9 mouse cellular contexts compared by ENCODE assay signal in genomic region chr1:133183141-133183925, GRCm38 (mm10). TPM values are rescaled to one million over a fixed set of nuclear protein-coding genes. Genes with fewer than 3 reads are reported as not detected.
A peak's percentile ranks its signal among the peaks of the same experiment; 100 is the strongest.
DNase-seq lines count a peak whose midpoint lies in the region; ATAC-seq and TF ChIP-seq lines count a peak whose summit lies in the region.
"Had no signal": no experiment of that assay in that cellular context is flagged by ENCODE, and none has a peak within 500 bp of the region (broad histone marks: within the 10 kb centered on the region; RNA-seq: fewer than 3 reads in every experiment).

No protein-coding gene starts in this region.

- WGBS in stomach, embryonic 14.5 days: 49% methylated on average over 16 of the region's 16 CpGs
- WGBS in stomach, postnatal 0 days: 68% methylated on average over 16 of the region's 16 CpGs
- WGBS in limb, embryonic 14.5 days: 24% methylated on average over 16 of the region's 16 CpGs

- TF ChIP-seq POLR2A in limb, embryonic 14.5 days (IDR thresholded peaks at IDR 0.05; ENCODE audit: borderline replicate concordance, extremely low read depth, insufficient read depth, insufficient read length): no peak

- no peaks in the 10 kb centered on the region for H3K36me3 ChIP-seq in stomach, embryonic 14.5 days (ENCODE audit: control insufficient read depth, insufficient read depth, low read length)
- H3K36me3 ChIP-seq in stomach, postnatal 0 days (ENCODE audit: control insufficient read depth, insufficient read depth, low read length): no peaks in the 10 kb centered on the region
- H3K36me3 ChIP-seq in limb, embryonic 14.5 days (ENCODE audit: control insufficient read depth, insufficient read depth, low read length): no peaks in the 10 kb centered on the region

- TF ChIP-seq EP300 in stomach, postnatal 0 days (optimal IDR thresholded peaks at IDR 0.05): no peak

- no peak for TF ChIP-seq CTCF in stomach, postnatal 0 days (IDR thresholded peaks at IDR 0.05; ENCODE audit: low read depth)

- no peaks in the 10 kb centered on the region for H3K27me3 ChIP-seq in stomach, embryonic 14.5 days (ENCODE audit: control insufficient read depth, insufficient read depth, low read length)
- H3K27me3 ChIP-seq in stomach, postnatal 0 days (ENCODE audit: control insufficient read depth, insufficient read depth, low read length): no peaks in the 10 kb centered on the region
- H3K27me3 ChIP-seq in limb, embryonic 14.5 days (ENCODE audit: control insufficient read depth, insufficient read depth, low read length): peaks cover 20% of the 10 kb centered on the region; the same call in 1 of the 2 replicates

- H3K27ac ChIP-seq in stomach, embryonic 14.5 days (ENCODE audit: low read length): no peak overlapping the region
- H3K27ac ChIP-seq in stomach, postnatal 0 days (replicated peaks): no peak overlapping the region
- H3K27ac ChIP-seq in limb, embryonic 14.5 days (replicated peaks; ENCODE audit: low read depth, low read length): no peak overlapping the region

- H3K9ac ChIP-seq in stomach, embryonic 14.5 days (replicated peaks; ENCODE audit: low read depth, low read length): no peak overlapping the region; the same call in 1 of the 2 replicates
- H3K9ac ChIP-seq in stomach, postnatal 0 days (ENCODE audit: low read length): no peak overlapping the region
- no peak overlapping the region for H3K9ac ChIP-seq in limb, embryonic 14.5 days (ENCODE audit: low read depth, low read length, severe bottlenecking)

- peak; percentile 61 to 66 for DNase-seq in cerebellum, postnatal 10 days
- no peak for DNase-seq in stomach, postnatal 0 days (ENCODE audit: low spot score)
- no peak for DNase-seq in limb, embryonic 14.5 days (ENCODE audit: low spot score)
- no peak for DNase-seq in gastrocnemius, adult 8-10 months (ENCODE audit: low spot score in 2 of 2)
- no peak for DNase-seq in spleen, postnatal 10 days (ENCODE audit: low spot score in 2 of 2)
- DNase-seq in left cerebral cortex, adult 8-10 months (ENCODE audit: low spot score in 2 of 2): no peak

- H3K9me3 ChIP-seq in stomach, embryonic 14.5 days (ENCODE audit: control insufficient read depth, low read depth, low read length): no peaks in the 10 kb centered on the region
- H3K9me3 ChIP-seq in stomach, postnatal 0 days (ENCODE audit: control insufficient read depth, low read length): no peaks in the 10 kb centered on the region
- H3K9me3 ChIP-seq in limb, embryonic 14.5 days (ENCODE audit: control insufficient read depth, low read length): no peaks in the 10 kb centered on the region
- H3K9me3 ChIP-seq: megakaryocyte, embryonic 14.5 days had no signal

- peak overlapping the region; percentile 34; the same call in 1 of the 2 replicates for H3K4me3 ChIP-seq in stomach, embryonic 14.5 days (ENCODE audit: low read depth, low read length)
- H3K4me3 ChIP-seq in stomach, postnatal 0 days (ENCODE audit: low read depth, low read length): no peak overlapping the region
- H3K4me3 ChIP-seq in limb, embryonic 14.5 days (replicated peaks; ENCODE audit: low read length): peak overlapping the region; percentile 41; the same call in 1 of the 2 replicates

- H3K4me1 ChIP-seq in stomach, embryonic 14.5 days (ENCODE audit: control insufficient read depth, insufficient read depth, low read length): peaks cover 15% of the 10 kb centered on the region
- H3K4me1 ChIP-seq in stomach, postnatal 0 days (replicated peaks; ENCODE audit: control insufficient read depth, insufficient read depth): peaks cover 1% of the 10 kb centered on the region; the same call in 1 of the 2 replicates
- H3K4me1 ChIP-seq in limb, embryonic 14.5 days (ENCODE audit: control insufficient read depth, insufficient read depth, low read length): peaks cover 21% of the 10 kb centered on the region

- peak overlapping the region; percentile 65 for H3K4me2 ChIP-seq in stomach, embryonic 14.5 days (replicated peaks; ENCODE audit: low read depth, low read length)
- H3K4me2 ChIP-seq in stomach, postnatal 0 days (replicated peaks; ENCODE audit: low read depth): no peak overlapping the region
- peak overlapping the region; percentile 84; the same call in 1 of the 2 replicates for H3K4me2 ChIP-seq in limb, embryonic 14.5 days (replicated peaks; ENCODE audit: low read depth, low read length, severe bottlenecking)

- ATAC-seq in cerebellum, adult (ENCODE audit: insufficient number of reproducible peaks, low FRiP score, low TSS enrichment): no peak
- ATAC-seq in stomach, embryonic 14.5 days (ENCODE audit: insufficient number of reproducible peaks, insufficient read depth, low FRiP score, low read depth): no peak
- no peak for ATAC-seq in stomach, postnatal 0 days (ENCODE audit: low FRiP score, low TSS enrichment)
- ATAC-seq in limb, embryonic 14.5 days (ENCODE audit: low FRiP score, low read depth): no peak

RNA-seq across cellular contexts. Expression of gene Plekha6, which starts 19.3 kb away (rescaled TPM):
- 19.8 and 21.7 TPM in 2 replicates for polyA plus RNA-seq in stomach, embryonic 14.5 days (2014; fragmentation: Nextera tagmentation; extraction: Ambion mirVana)
- polyA plus RNA-seq in stomach, postnatal 0 days (2015; fragmentation: Nextera tagmentation; extraction: Ambion mirVana): 11.1 and 12.1 TPM in 2 replicates
- polyA plus RNA-seq in limb, embryonic 14.5 days (2012; rRNA removed): 6.6 and 6.9 TPM in 2 replicates
- polyA plus RNA-seq in limb, embryonic 14.5 days (2014; fragmentation: Nextera tagmentation; extraction: Ambion mirVana): 4.0 and 4.2 TPM in 2 replicates
- total RNA-seq in gastrocnemius, adult 8-10 months (2022): 10 to 100 TPM in 3 of 4 experiments, 1 to 10 TPM in 1; 6.6 to 15.1 (median 11.8) TPM
- 10 to 100 TPM; 83.6 to 89.6 (median 88.4) TPM for total RNA-seq in left cerebral cortex, adult 8-10 months (2022)

RNA-seq across cellular contexts. Expression of gene Ppp1r15b, which starts 52.4 kb away (rescaled TPM):
- polyA plus RNA-seq in stomach, embryonic 14.5 days (2014; fragmentation: Nextera tagmentation; extraction: Ambion mirVana): 43.2 and 45.4 TPM in 2 replicates
- 20.7 and 22.3 TPM in 2 replicates for polyA plus RNA-seq in stomach, postnatal 0 days (2015; fragmentation: Nextera tagmentation; extraction: Ambion mirVana)
- polyA plus RNA-seq in limb, embryonic 14.5 days (2012; rRNA removed): 29.9 and 31.0 TPM in 2 replicates
- 38.5 and 40.0 TPM in 2 replicates for polyA plus RNA-seq in limb, embryonic 14.5 days (2014; fragmentation: Nextera tagmentation; extraction: Ambion mirVana)
- total RNA-seq in gastrocnemius, adult 8-10 months (2022): 10 to 100 TPM; 14.8 to 18.2 (median 16.3) TPM
- 10 to 100 TPM; 41.0 to 43.6 (median 42.0) TPM for total RNA-seq in left cerebral cortex, adult 8-10 months (2022)

Comparison
In these comparisons a context has a peak if more than half of its experiments do, and no peak if none do; other contexts are left out.
1. DNase-seq: peak in cerebellum, postnatal 10 days (2 of 2); none in stomach, postnatal 0 days (single experiment), limb, embryonic 14.5 days (single experiment), gastrocnemius, adult 8-10 months (0 of 2), spleen, postnatal 10 days (0 of 2) and left cerebral cortex, adult 8-10 months (0 of 2).